Mouse (Mus musculus) left cerebral cortex, adult 2 months (tissue): Measurements from ENCODE around the gene Btbd11. TPM values are rescaled to one million over a fixed set of nuclear protein-coding genes. Genes with fewer than 3 reads are reported as not detected.

Experiments used
- DNase-seq, 2 experiments: peaks; one replicate each; pipeline ENCODE4 v3.0.0; 2021 to 2022; ENCODE audit warnings: low spot score in 2 of 2, mixed read lengths in 1 of 2; ENCODE audit errors: extremely low spot score in 1 of 2
- H3K27ac ChIP-seq: fragments of 200-600 bp; 2 replicates; pipeline ENCODE4 v1.8.1; 2022
- H3K4me3 ChIP-seq: fragments of 200-600 bp; 2 replicates; pipeline ENCODE4 v1.8.1; 2022
- CTCF ChIP-seq: fragments of 200-600 bp; IDR thresholded peaks from 2 replicates; pipeline ENCODE4 v1.8.1; 2022; ENCODE audit warnings: antibody characterized with exemption, mild to moderate bottlenecking, moderate library complexity
- intact Hi-C: fragments of 180-260 bp; cut with DNase I; formaldehyde crosslinking; loops from one replicate; pipeline ENCODE4 v1.15.1; 2025
- total RNA-seq, 2 experiments: library from RNA; stranded (reverse); gene quantifications; 2 replicates each; pipeline ENCODE4 v1.2.3; 2021

Btbd11 gene
- total RNA-seq, 2 experiments from 2014 or later: 26.9 to 33.7 TPM

GRCm38 (mm10) chr10:85510329-85510728 is 123.7 kb downstream of the Btbd11 start:
- Histone ChIP-seq H3K27ac (no peak overlapping the region), H3K4me3 (no peak overlapping the region)

DNA sequence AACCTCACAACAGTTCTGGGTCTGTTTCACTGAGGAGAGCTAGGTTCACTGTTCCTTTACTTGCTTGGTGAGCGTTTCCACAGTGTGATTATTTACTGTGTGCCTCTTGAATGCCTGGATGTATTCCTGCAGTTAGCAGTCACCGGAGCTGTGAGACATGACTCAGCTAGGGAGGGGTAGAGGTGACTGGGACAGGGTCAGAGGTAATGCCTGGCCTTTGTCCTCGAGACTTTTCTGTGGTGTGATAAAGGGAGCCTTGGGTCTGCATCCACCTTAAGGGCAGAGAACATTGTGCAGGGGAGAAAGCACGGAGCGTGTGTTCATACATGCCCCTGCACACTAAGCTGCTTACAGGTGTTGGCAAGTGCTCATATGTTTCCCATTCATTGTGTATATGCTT is 126.2 kb downstream of the Btbd11 start:
- no peak for DNase-seq
- Histone ChIP-seq H3K27ac (no peak overlapping the region), H3K4me3 (no peak overlapping the region)
- TF ChIP-seq CTCF: no peak
- intact Hi-C loops: no loop called here

More at GRCm38 (mm10) chr10:85510329-85510728, 123.7 kb downstream of the Btbd11 start:
- no peak for TF ChIP-seq CTCF
- no peak for DNase-seq
- intact Hi-C loops: no loop called here

- DNase-seq: no peak
- no peak overlapping the region for H3K27ac ChIP-seq
- intact Hi-C loops: no loop called here
- TF ChIP-seq CTCF: no peak
- H3K4me3 ChIP-seq: no peak overlapping the region
Observed at GRCm38 (mm10) chr10:85517223-85518110, 130.9 kb downstream of the Btbd11 start.

GRCm38 (mm10) chr10:85518111-85518409 is 131.4 kb downstream of the Btbd11 start:
- no peak for TF ChIP-seq CTCF
- DNase-seq: no peak
- Histone ChIP-seq H3K4me3 (no peak overlapping the region), H3K27ac (no peak overlapping the region)
- intact Hi-C loops: no loop called here

GRCm38 (mm10) chr10:85522220-85522760 is 135.7 kb downstream of the Btbd11 start:
- Histone ChIP-seq H3K27ac (no peak overlapping the region), H3K4me3 (no peak overlapping the region)
- intact Hi-C loops: no loop called here
- DNase-seq: no peak
- no peak for TF ChIP-seq CTCF

- TF ChIP-seq CTCF: no peak
- no peak for DNase-seq
- Histone ChIP-seq H3K27ac (no peak overlapping the region), H3K4me3 (no peak overlapping the region)
- intact Hi-C loops: no loop called here
Observed at GRCm38 (mm10) chr10:85525267-85526015, 138.8 kb downstream of the Btbd11 start.

GRCm38 (mm10) chr10:85526657-85527056 is 140.0 kb downstream of the Btbd11 start:
- Histone ChIP-seq H3K4me3 (no peak overlapping the region), H3K27ac (no peak overlapping the region)
- no peak for DNase-seq
- TF ChIP-seq CTCF: no peak
- intact Hi-C loops: no loop called here

DNA sequence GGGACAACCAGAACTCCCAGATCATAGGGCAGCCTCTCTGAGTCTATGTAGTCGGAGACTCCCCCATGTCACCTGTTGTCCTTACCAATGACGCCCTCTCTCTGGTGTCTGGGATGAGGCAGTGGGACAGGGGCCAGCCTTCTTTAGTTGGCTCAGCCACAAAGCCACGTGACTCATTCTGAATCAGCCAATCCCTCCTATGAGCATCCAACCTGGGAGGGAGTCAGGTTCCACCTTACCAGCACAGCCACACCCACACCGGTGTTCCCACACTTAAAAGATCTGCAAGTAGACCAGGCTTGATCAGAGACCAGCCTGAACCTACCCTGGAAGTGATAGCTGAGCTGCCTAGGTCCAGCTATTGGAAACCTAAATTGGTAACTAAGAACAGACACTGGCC is 141.1 kb downstream of the Btbd11 start:
- no peak for DNase-seq
- Histone ChIP-seq H3K27ac (no peak overlapping the region), H3K4me3 (no peak overlapping the region)
- TF ChIP-seq CTCF: no peak
- intact Hi-C loops: no loop called here

DNA sequence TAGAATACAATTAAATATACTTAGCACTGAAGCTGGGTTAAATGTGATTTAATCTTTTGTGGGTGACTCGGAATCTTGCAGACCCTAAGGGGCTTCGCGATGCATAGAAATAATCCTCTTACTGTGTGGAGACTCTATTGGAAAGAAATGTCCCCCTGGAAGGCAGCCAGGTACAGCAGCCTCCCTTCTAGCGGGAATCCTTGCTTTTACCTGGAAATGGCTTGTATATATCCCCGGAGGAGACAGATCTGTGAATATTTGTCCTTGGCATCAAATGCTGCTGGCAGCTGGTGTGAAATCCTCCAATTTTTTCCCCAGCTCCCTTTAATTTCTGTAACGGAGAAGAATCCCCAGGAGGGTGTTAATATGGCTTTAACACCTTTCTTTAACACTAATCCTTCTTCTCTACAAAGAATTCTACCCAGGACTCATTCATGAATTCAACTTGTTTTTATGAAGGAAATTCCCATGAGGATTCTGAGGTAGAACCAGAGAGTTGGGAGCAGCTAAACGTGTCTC is 146.6 kb downstream of the Btbd11 start:
- no peak for DNase-seq
- Histone ChIP-seq H3K4me3 (no peak overlapping the region), H3K27ac (no peak overlapping the region)
- TF ChIP-seq CTCF: no peak
- intact Hi-C loops: no loop called here

GRCm38 (mm10) chr10:85538051-85538753 is 151.6 kb downstream of the Btbd11 start:
- no peak overlapping the region for H3K4me3 ChIP-seq
- intact Hi-C loops: no loop called here

GRCm38 (mm10) chr10:85539510-85540120 is 153.0 kb downstream of the Btbd11 start:
- DNase-seq: no peak
- intact Hi-C loops: loop anchor here (5.0 kb wide), 1 partner anchor 88 kb away; no protein-coding TSS in a partner anchor
- Histone ChIP-seq H3K27ac (no peak overlapping the region), H3K4me3 (no peak overlapping the region)
- no peak for TF ChIP-seq CTCF

More at GRCm38 (mm10) chr10:85538051-85538753, 151.6 kb downstream of the Btbd11 start:
- no peak for TF ChIP-seq CTCF
- H3K27ac ChIP-seq: no peak overlapping the region
- no peak for DNase-seq
